Mouse (Mus musculus): Measurements from ENCODE around the gene Nr2c2. TPM values are rescaled to one million over a fixed set of nuclear protein-coding genes. Genes with fewer than 3 reads are reported as not detected.

Nr2c2 gene
- polyA plus RNA-seq (2015; fragmentation: Nextera tagmentation; extraction: Ambion mirVana) = 26.7 and 34.5 TPM in 2 replicates

DNA sequence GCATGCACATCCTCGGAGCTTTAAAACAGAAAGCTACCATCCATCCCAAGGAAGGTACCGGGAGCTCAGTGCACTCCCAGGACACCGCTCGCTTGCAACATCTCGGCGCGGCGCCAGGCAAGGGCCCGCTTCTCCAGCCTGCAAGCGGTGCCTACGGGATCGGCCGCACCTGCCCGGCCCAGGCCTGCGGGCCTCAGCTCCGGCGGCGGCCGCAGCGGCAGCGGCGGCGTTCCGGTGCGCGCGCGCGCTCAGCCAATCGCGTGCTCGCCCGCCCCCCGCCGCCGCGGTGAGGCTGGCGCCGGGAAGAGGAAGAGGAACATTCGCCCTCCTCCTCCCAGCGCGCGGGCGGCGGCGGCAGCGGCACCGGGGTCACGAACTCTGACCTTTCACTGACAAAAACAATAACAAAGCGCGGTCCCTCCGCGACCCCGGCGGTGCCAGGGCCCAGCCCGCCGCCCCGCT, at the start of gene Nr2c2:
Nr2c2 (plus strand) TSS at position 261 of the 462 bp plus-strand sequence.
- peaks cover 36% of the 10 kb centered on the region for H3K4me1 ChIP-seq
- H3K36me3 ChIP-seq = no peaks in the 10 kb centered on the region
- peak within 1 kb of the TSS; percentile 94 for H3K9ac ChIP-seq (replicated peaks)
- H3K9me3 ChIP-seq (replicated peaks) = no peaks in the 10 kb centered on the region
- peak within 1 kb of the TSS; percentile 88 for H3K4me3 ChIP-seq (replicated peaks)
- peak within 1 kb of the TSS; percentile 71 for H3K4me2 ChIP-seq
- peak within 1 kb of the TSS; percentile 99 for H3K27ac ChIP-seq (replicated peaks)
- H3K27me3 ChIP-seq (replicated peaks) = no peaks in the 10 kb centered on the region
- peak; percentile 82 for ATAC-seq (ENCODE audit: low FRiP score)
- 0% methylated on average over 23 of the region's 58 CpGs for WGBS

DNA sequence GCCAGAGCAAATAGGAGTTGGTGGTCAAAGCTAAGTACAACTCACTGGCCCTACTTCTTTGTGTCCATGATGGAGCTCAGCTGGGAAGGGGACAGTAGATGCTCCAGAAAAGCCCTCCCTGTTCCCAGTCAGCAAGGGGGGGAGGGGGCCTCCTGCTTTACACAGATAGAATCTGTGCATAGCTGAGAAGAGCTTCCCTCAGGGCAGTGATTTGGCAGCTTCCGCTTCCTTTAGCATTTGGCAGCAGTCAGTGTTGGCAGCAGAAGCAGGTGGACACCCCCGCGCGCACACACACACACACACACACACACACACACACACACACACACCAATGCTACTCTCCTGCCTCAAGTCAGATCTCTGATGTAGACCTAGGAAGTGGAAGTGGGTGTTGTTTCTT, 49.1 kb upstream of the Nr2c2 start:
- WGBS = 76% methylated on average over 4 of the region's 4 CpGs
- Histone ChIP-seq H3K27ac (replicated peaks) (no peak overlapping the region), H3K4me2 (no peak overlapping the region), H3K4me3 (replicated peaks) (no peak overlapping the region), H3K27me3 (replicated peaks) (no peaks in the 10 kb centered on the region), H3K9me3 (replicated peaks) (no peaks in the 10 kb centered on the region), H3K36me3 (no peaks in the 10 kb centered on the region), H3K9ac (replicated peaks) (no peak overlapping the region), H3K4me1 (peaks cover 6% of the 10 kb centered on the region; the same call in 1 of the 2 replicates)
- no peak for ATAC-seq (ENCODE audit: low FRiP score)

DNA sequence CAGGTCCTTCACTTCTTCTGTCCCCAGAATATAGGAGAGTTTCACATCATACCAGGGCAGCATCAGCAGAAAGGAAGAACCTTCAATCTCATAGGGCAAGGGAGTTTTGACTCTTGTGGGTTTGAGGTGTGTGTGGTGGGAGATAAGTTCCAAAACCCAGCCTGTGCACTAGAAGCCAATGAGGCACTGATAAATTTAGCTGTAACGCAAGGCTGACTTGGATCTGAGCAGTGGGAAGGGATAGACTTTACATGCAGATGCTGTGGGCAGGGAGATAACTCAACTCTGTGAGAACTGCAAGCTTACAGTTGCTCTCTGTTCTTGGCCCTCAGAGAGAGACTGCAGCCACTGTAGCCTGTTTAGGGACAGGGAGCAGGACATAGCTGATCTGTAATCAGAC, 48.3 kb upstream of the Nr2c2 start:
- Histone ChIP-seq H3K4me1 (peaks cover 6% of the 10 kb centered on the region; the same call in 1 of the 2 replicates), H3K4me3 (replicated peaks) (no peak overlapping the region), H3K9ac (replicated peaks) (no peak overlapping the region), H3K27me3 (replicated peaks) (no peaks in the 10 kb centered on the region), H3K9me3 (replicated peaks) (no peaks in the 10 kb centered on the region), H3K36me3 (no peaks in the 10 kb centered on the region), H3K4me2 (no peak overlapping the region), H3K27ac (replicated peaks) (no peak overlapping the region)
- ATAC-seq (ENCODE audit: low FRiP score) = no peak
- 92% methylated on average over 1 of the region's 1 CpGs for WGBS

DNA sequence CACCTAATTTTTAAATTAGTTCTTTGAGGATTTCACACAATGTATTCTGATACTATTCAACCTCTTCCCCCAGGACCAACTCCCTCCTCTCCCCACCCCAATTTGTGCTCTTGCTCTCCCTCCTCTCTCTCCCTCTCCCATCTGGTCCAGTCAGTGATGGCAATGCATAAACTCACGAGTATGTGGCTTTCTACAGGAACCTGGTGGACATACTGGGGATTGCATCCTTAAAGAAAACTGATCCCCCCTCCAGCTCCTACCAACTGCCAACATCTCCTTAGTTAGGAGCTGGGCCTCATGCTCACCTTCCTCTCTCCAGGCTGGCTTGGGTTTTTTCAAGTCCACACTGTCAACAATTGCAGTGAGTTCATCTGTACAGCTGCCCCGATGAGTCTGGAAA, 33.4 kb upstream of the Nr2c2 start:
- Histone ChIP-seq H3K4me1 (no peaks in the 10 kb centered on the region; the same call in 1 of the 2 replicates), H3K36me3 (0 out of 2 replicates have a peak, but pooled peaks cover 8% of the 10 kb centered on the region), H3K27me3 (replicated peaks) (no peaks in the 10 kb centered on the region), H3K9ac (replicated peaks) (no peak overlapping the region), H3K9me3 (replicated peaks) (no peaks in the 10 kb centered on the region), H3K4me3 (replicated peaks) (no peak overlapping the region), H3K27ac (replicated peaks) (no peak overlapping the region), H3K4me2 (no peak overlapping the region)
- 58% methylated on average over 2 of the region's 2 CpGs for WGBS
- no peak for ATAC-seq (ENCODE audit: low FRiP score)

DNA sequence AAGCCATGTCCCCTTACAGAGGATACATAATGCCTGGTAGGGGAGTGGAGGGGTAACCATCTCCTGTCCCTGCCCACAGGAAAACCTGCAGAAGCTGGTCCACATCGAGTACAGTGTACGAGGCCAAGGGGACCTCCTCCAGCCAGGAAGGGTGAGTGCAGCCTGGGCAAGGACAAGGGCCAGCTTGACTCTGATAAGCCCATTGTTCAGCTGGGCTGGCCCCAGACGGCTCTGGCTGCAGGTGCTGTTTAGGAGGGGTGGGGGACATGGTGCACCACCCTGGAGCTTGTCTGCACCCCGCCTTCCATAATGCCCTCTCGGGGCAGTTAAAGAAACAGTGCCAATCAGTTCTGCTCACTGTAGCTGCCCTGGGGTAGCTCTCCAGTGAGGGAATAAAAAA, 29.5 kb upstream of the Nr2c2 start:
- no peaks in the 10 kb centered on the region for H3K27me3 ChIP-seq (replicated peaks)
- no peak overlapping the region for H3K27ac ChIP-seq (replicated peaks)
- H3K4me1 ChIP-seq = peaks cover 13% of the 10 kb centered on the region
- no peaks in the 10 kb centered on the region for H3K9me3 ChIP-seq (replicated peaks)
- no peak for ATAC-seq (ENCODE audit: low FRiP score)
- H3K36me3 ChIP-seq = 0 out of 2 replicates have a peak, but pooled peaks cover 4% of the 10 kb centered on the region
- no peak overlapping the region for H3K4me3 ChIP-seq (replicated peaks)
- H3K4me2 ChIP-seq = no peak overlapping the region
- 55% methylated on average over 5 of the region's 5 CpGs for WGBS
- H3K9ac ChIP-seq (replicated peaks) = no peak overlapping the region

DNA sequence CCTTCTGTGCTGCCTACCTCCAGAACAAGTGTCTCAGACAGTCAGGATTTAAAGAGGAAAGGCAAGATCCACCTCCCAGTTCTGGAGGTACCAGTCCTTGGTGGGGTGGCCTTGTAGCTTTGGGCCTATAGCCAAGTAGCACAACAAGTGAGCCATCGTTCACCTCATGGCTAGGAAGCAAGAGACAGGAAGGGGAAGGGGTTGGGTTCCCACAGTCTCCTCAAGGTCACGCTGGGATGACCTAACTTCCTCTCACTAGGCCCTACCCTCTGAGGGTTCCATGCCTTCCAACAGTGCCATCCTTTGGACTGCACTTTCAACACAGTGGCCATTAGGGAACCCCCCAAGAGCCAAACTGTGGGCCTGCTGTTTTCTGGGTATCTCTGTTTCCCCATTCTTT, 27.7 kb upstream of the Nr2c2 start:
- Histone ChIP-seq H3K27ac (replicated peaks) (no peak overlapping the region), H3K9me3 (replicated peaks) (no peaks in the 10 kb centered on the region), H3K36me3 (no peaks in the 10 kb centered on the region), H3K4me1 (peaks cover 13% of the 10 kb centered on the region), H3K9ac (replicated peaks) (no peak overlapping the region), H3K27me3 (replicated peaks) (no peaks in the 10 kb centered on the region; the same call in 1 of the 2 replicates), H3K4me3 (replicated peaks) (no peak overlapping the region), H3K4me2 (no peak overlapping the region)
- 93% methylated on average over 2 of the region's 2 CpGs for WGBS
- ATAC-seq (ENCODE audit: low FRiP score) = no peak

DNA sequence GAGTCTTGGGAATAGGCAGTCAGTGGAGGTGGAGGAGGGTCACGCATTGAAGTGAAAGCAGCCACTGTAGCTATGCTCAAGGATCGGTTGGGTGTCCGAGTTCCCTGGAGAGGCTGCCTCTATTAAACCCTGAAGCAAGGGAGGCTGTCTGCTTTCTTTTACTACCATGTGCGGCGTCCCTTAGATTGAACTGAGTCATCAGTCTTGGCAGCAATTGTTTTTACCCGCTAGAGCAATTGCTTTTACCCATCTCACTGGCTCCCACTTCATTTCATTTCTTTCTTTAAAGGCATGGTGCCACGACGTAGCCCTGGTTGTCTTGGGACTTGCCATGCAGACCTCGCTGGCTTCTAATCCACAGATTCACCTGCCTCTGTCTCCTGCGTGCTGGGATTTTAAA, 27.1 kb upstream of the Nr2c2 start:
- Histone ChIP-seq H3K4me2 (no peak overlapping the region), H3K4me1 (peaks cover 13% of the 10 kb centered on the region), H3K4me3 (replicated peaks) (no peak overlapping the region), H3K9ac (replicated peaks) (no peak overlapping the region), H3K27me3 (replicated peaks) (no peaks in the 10 kb centered on the region; the same call in 1 of the 2 replicates), H3K27ac (replicated peaks) (no peak overlapping the region), H3K36me3 (no peaks in the 10 kb centered on the region), H3K9me3 (replicated peaks) (no peaks in the 10 kb centered on the region)
- WGBS = 49% methylated on average over 10 of the region's 10 CpGs
- no peak for ATAC-seq (ENCODE audit: low FRiP score)

DNA sequence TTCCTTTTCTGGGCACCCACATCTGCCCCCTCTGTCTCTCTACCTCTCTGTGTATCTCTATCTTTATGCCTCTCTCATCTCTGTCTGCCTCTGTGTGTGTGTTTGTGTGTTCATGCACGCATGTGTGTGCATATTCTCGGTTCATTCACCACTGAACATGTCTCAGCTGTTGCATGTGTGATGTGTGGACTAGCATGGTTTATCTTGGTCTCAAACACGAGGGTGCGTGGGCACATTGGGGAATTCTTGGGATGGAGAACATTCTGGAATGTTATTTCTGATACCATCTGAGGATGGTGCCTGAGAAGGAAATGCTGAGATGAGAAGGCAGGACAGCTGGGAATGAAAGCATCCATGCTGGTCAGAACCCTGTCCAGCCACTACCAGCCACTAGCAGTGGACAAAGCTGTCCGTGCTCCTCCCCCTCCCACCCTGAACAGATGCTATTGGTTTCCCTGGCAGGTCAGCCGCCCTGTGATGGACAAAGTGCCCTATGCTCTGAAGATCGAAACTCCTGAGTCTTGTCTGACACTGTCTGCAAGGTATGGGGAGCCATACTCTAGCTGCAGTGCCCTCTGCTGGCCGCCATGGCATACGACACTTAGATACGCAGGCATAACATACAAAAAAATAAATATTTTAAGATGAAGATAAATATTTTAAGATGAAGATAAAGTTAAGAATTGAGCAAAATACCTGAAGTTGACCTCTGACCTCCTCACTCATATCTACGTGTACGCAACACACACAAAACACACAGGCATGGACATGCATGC, 25.3 kb upstream of the Nr2c2 start:
- Histone ChIP-seq H3K4me3 (replicated peaks) (no peak overlapping the region), H3K27me3 (replicated peaks) (no peaks in the 10 kb centered on the region; the same call in 1 of the 2 replicates), H3K4me1 (peaks cover 13% of the 10 kb centered on the region), H3K9ac (replicated peaks) (no peak overlapping the region), H3K4me2 (no peak overlapping the region), H3K27ac (replicated peaks) (no peak overlapping the region), H3K9me3 (replicated peaks) (no peaks in the 10 kb centered on the region), H3K36me3 (no peaks in the 10 kb centered on the region)
- WGBS = 53% methylated on average over 12 of the region's 12 CpGs
- ATAC-seq (ENCODE audit: low FRiP score) = no peak

DNA sequence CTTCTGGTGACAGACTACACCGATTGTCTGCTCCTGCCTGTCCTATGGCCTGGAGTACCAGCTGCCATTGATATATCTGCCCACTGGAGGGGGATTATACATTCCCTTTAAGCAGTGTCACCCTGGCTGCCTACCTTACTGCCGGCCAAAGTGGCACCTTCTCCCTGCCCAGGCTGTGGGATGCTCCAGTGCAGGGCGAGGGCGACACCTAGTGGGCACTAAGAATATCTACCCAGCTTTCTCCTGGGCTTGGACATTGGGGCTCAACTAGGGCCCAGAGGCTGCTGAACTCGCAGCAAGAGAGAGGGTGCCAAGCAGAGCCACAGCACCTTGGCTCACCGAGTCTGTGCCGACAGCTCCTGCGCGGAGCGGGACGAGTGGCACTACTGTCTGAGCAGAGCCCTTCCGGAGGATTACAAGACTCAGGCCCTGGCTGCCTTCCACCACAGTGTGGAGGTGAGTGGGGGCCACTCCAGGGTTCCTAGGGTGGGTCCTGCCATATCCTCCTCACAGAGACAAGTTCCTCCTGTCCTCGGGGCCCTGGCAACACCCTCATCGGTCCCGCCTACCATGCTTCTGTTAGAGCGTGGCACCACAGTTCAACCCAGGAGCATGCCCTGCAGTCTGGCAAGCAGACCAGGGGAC, 23.9 kb upstream of the Nr2c2 start:
- Histone ChIP-seq H3K4me3 (replicated peaks) (no peak overlapping the region), H3K9me3 (replicated peaks) (no peaks in the 10 kb centered on the region), H3K27ac (replicated peaks) (no peak overlapping the region), H3K4me1 (peaks cover 13% of the 10 kb centered on the region), H3K9ac (replicated peaks) (no peak overlapping the region), H3K4me2 (no peak overlapping the region), H3K27me3 (replicated peaks) (no peaks in the 10 kb centered on the region; the same call in 1 of the 2 replicates), H3K36me3 (0 out of 2 replicates have a peak, but pooled peaks cover 5% of the 10 kb centered on the region)
- peak; percentile 90 for ATAC-seq (ENCODE audit: low FRiP score)
- 33% methylated on average over 16 of the region's 16 CpGs for WGBS

DNA sequence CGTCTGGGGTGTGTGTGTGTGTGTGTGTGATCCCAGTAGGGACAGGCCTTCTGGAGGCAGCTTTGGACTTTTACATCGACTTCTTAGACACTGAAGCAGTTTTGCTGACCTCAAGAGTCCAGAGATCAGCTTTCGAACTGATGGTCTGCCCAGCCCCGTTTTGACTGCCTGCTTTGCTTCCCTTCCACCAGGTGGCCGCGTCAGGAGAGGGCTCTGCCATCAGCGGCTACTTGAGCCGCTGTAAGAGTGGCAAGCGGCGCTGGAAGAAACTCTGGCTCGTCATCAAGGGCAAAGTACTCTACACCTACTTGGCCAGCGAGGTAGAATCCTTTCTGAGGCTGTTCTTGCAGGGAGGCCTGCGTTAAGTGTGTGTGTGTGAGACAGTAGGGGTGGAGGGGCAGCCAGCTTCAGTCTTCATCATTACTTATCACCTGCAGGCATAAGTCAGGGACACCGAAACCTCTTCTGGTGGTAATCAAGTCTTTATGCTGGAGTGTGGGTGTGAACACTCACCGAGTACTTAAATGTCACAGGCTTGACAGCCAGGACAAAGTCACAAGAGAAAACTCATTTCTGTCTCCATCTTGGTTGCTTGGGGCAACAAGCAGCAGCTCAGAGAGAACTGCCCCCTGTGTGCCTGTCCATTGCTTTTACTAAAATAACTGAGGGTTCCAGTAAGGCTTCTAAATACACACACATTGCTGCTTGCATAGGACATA, 19.9 kb upstream of the Nr2c2 start:
- no peak overlapping the region for H3K4me3 ChIP-seq (replicated peaks)
- H3K4me2 ChIP-seq = no peak overlapping the region
- no peak for ATAC-seq (ENCODE audit: low FRiP score)
- no peak overlapping the region for H3K9ac ChIP-seq (replicated peaks)
- no peaks in the 10 kb centered on the region; the same call in 1 of the 2 replicates for H3K27me3 ChIP-seq (replicated peaks)
- no peaks in the 10 kb centered on the region for H3K4me1 ChIP-seq
- H3K36me3 ChIP-seq = 0 out of 2 replicates have a peak, but pooled peaks cover 5% of the 10 kb centered on the region
- no peaks in the 10 kb centered on the region for H3K9me3 ChIP-seq (replicated peaks)
- no peak overlapping the region for H3K27ac ChIP-seq (replicated peaks)
- 52% methylated on average over 15 of the region's 15 CpGs for WGBS

DNA sequence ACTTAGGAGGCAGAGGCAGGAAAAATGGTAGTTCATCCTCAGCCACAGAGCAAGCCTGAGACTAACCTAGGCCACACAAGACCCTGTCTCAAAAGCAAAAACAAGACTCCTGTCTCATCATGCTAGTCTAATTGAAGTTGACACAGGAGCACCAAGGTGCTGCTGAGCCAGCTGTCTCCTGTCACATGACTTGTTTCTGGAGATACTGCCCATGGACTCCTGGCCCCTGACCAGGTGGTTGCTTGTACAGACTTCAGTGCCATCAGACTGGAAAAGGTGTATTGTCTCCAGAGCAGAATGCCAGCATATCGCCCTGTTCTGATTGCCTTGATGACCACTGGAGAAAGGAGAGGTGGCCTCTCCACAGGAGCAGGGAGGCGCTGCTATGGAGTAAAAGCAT, 10.5 kb upstream of the Nr2c2 start:
- no peak overlapping the region for H3K9ac ChIP-seq (replicated peaks)
- no peaks in the 10 kb centered on the region for H3K36me3 ChIP-seq
- H3K27ac ChIP-seq (replicated peaks) = no peak overlapping the region
- no peaks in the 10 kb centered on the region for H3K4me1 ChIP-seq
- H3K27me3 ChIP-seq (replicated peaks) = no peaks in the 10 kb centered on the region
- H3K4me3 ChIP-seq (replicated peaks) = no peak overlapping the region
- no peak overlapping the region for H3K4me2 ChIP-seq
- WGBS = 93% methylated on average over 2 of the region's 2 CpGs
- H3K9me3 ChIP-seq (replicated peaks) = no peaks in the 10 kb centered on the region
- ATAC-seq (ENCODE audit: low FRiP score) = no peak
